Mouse (Mus musculus): ENCODE measurements around the gene Zfp804b.

- no peak for TF ChIP-seq POLR2A (IDR thresholded peaks at IDR 0.05; ENCODE audit: extremely low read depth, insufficient read depth, low read length)
- no peak for TF ChIP-seq CTCF (IDR thresholded peaks at IDR 0.05; ENCODE audit: extremely low read depth, insufficient read depth, low read length)
Observed at GRCm38 (mm10) chr5:7276659-7277455, 67.7 kb downstream of the Zfp804b start.
